Mouse (Mus musculus) cerebellum, adult 2 months (tissue): ENCODE results near the gene Mrpl49. TPM values are rescaled to one million over a fixed set of nuclear protein-coding genes. Genes with fewer than 3 reads are reported as not detected.

ENCODE experiments used
- DNase-seq, 2 experiments: peaks; one replicate each; pipeline ENCODE4 v3.0.0; 2021
- H3K27ac ChIP-seq: fragments of 200-500 bp; 2 replicates; pipeline ENCODE4 v1.5.1; 2012; ENCODE audit warnings: low read length, control low read depth, inconsistent platforms; ENCODE audit not compliant: insufficient read depth
- H3K27me3 ChIP-seq: fragments of 200-500 bp; 2 replicates; pipeline ENCODE4 v1.6.1; 2012; ENCODE audit warnings: inconsistent platforms, mild to moderate bottlenecking, low read length, moderate library complexity; ENCODE audit not compliant: control insufficient read depth, insufficient read depth
- H3K4me1 ChIP-seq: fragments of 200-500 bp; 2 replicates; pipeline ENCODE4 v1.6.1; 2011; ENCODE audit warnings: low read length; ENCODE audit not compliant: control insufficient read depth, insufficient read depth
- H3K4me3 ChIP-seq: fragments of 200-500 bp; replicated peaks from 2 replicates; pipeline ENCODE3; 2011; ENCODE audit warnings: mild to moderate bottlenecking, low read depth, low read length, control low read depth; ENCODE audit not compliant: insufficient read depth
- CTCF ChIP-seq: fragments of 200-500 bp; IDR thresholded peaks from 2 replicates; pipeline ENCODE4 v1.5.1; 2011; ENCODE audit warnings: low read depth, mild to moderate bottlenecking, control low read depth, low read length, moderate library complexity, borderline replicate concordance; ENCODE audit not compliant: insufficient read depth
- POLR2A ChIP-seq: fragments of 200-500 bp; IDR thresholded peaks from 2 replicates; pipeline ENCODE4 v1.6.1; 2011; ENCODE audit warnings: low read length, control low read depth, borderline replicate concordance; ENCODE audit not compliant: insufficient read depth
- WGBS: fragments of 180-500 bp; shearing (Covaris S2); methylation state at CpG from one replicate; pipeline ENCODE4 v1.1.7; 2018; 5-methylcytosine and 5-hydroxymethylcytosine counted together
- polyA plus RNA-seq: library from polyadenylated mRNA; depleted of rRNA; stranded (reverse); fragments of >200 nt; gene quantifications from 2 replicates; pipeline ENCODE4 v1.2.3, GENCODE M21; 2012

The Mrpl49 gene
- polyA plus RNA-seq, 1 experiment = 48.7 TPM

- H3K27ac ChIP-seq = no peak overlapping the region
- WGBS = 80% methylated on average over 19 of the region's 19 CpGs
- no peak for TF ChIP-seq POLR2A
- peaks cover 12% of the 10 kb centered on the region for H3K4me1 ChIP-seq
- no peak overlapping the region for H3K4me3 ChIP-seq
- no peaks in the 10 kb centered on the region for H3K27me3 ChIP-seq
- DNase-seq = no peak
Measured at GRCm38 (mm10) chr19:6071261-6071660, 13.7 kb upstream of the Mrpl49 start.

- H3K27me3 ChIP-seq = no peaks in the 10 kb centered on the region
- H3K27ac ChIP-seq = no peak overlapping the region
- H3K4me3 ChIP-seq = no peak overlapping the region
- peaks cover 9% of the 10 kb centered on the region for H3K4me1 ChIP-seq
- 55% methylated on average over 31 of the region's 31 CpGs for WGBS
- no peak for DNase-seq
- TF ChIP-seq CTCF = no peak
- no peak for TF ChIP-seq POLR2A
Measured at GRCm38 (mm10) chr19:6070571-6071250, 13.1 kb upstream of the Mrpl49 start.

GRCm38 (mm10) chr19:6069851-6070250, 12.3 kb upstream of the Mrpl49 start:
- no peak for TF ChIP-seq CTCF
- 70% methylated on average over 10 of the region's 10 CpGs for WGBS
- H3K4me3 ChIP-seq = no peak overlapping the region
- no peak overlapping the region for H3K27ac ChIP-seq
- no peaks in the 10 kb centered on the region for H3K27me3 ChIP-seq
- H3K4me1 ChIP-seq = peaks cover 9% of the 10 kb centered on the region
- no peak for DNase-seq

GRCm38 (mm10) chr19:6068951-6069350, 11.4 kb upstream of the Mrpl49 start:
- 80% methylated on average over 4 of the region's 4 CpGs for WGBS
- H3K27me3 ChIP-seq = no peaks in the 10 kb centered on the region
- TF ChIP-seq POLR2A (no peak), CTCF (no peak)
- no peak for DNase-seq
- peaks cover 9% of the 10 kb centered on the region for H3K4me1 ChIP-seq
- H3K27ac ChIP-seq = no peak overlapping the region
- no peak overlapping the region for H3K4me3 ChIP-seq

GRCm38 (mm10) chr19:6067724-6068415, 10.3 kb upstream of the Mrpl49 start, which contains the start of gene Tm7sf2:
Tm7sf2 (minus strand) TSS chr19:6068373.
- WGBS = 11% methylated on average over 33 of the region's 33 CpGs
- Histone ChIP-seq H3K4me3 (peak within 1 kb of the TSS; percentile 54), H3K27me3 (no peaks in the 10 kb centered on the region), H3K27ac (peak within 1 kb of the TSS; percentile 30; the same call in 1 of the 2 replicates), H3K4me1 (peaks cover 13% of the 10 kb centered on the region)
- TF ChIP-seq CTCF (0 out of 2 replicates have a peak, but pooled peaks have one; percentile 1), POLR2A (0 out of 2 replicates have a peak, but pooled peaks have one; percentile 17)
- DNase-seq = peak; percentile 85 to 87

- 1% methylated on average over 30 of the region's 30 CpGs for WGBS
- TF ChIP-seq POLR2A (no peak), CTCF (peak; percentile 77)
- Histone ChIP-seq H3K4me3 (peak overlapping the region; percentile 54), H3K27me3 (no peaks in the 10 kb centered on the region), H3K27ac (peak overlapping the region; percentile 43), H3K4me1 (peaks cover 20% of the 10 kb centered on the region)
- peak; percentile 88 to 90 for DNase-seq
Measured at GRCm38 (mm10) chr19:6067011-6067723, 9.6 kb upstream of the Mrpl49 start.

GRCm38 (mm10) chr19:6066571-6066970, 9.0 kb upstream of the Mrpl49 start:
- TF ChIP-seq POLR2A = no peak
- TF ChIP-seq CTCF = no peak
- Histone ChIP-seq H3K27me3 (no peaks in the 10 kb centered on the region), H3K4me3 (peak overlapping the region; percentile 54), H3K27ac (peak overlapping the region; percentile 43), H3K4me1 (peaks cover 22% of the 10 kb centered on the region)
- DNase-seq = no peak
- 18% methylated on average over 5 of the region's 5 CpGs for WGBS

GRCm38 (mm10) chr19:6063081-6063480, 5.5 kb upstream of the Mrpl49 start:
- H3K27me3 ChIP-seq = no peaks in the 10 kb centered on the region
- WGBS = 89% methylated on average over 6 of the region's 6 CpGs
- H3K4me1 ChIP-seq = peaks cover 27% of the 10 kb centered on the region
- TF ChIP-seq POLR2A = no peak
- H3K27ac ChIP-seq = no peak overlapping the region
- no peak overlapping the region for H3K4me3 ChIP-seq
- DNase-seq = no peak
